Mouse (Mus musculus) G1E (cell line): ENCODE measurements around the gene Casp14. TPM values are rescaled to one million over a fixed set of nuclear protein-coding genes. Genes with fewer than 3 reads are reported as not detected.
"Not testable (repeated sequence)": the region's sequence is repeated elsewhere in the genome, so short reads cannot be mapped to it uniquely, and the experiment has no call there.

Source experiments
- ATAC-seq: 2 replicates; pipeline ENCODE4 v1.8.0; 2016; ENCODE audit warnings: mild to moderate bottlenecking; ENCODE audit not compliant: insufficient number of reproducible peaks, poor library complexity, low FRiP score, severe bottlenecking; ENCODE audit errors: extremely low read depth
- DNase-seq: peaks from one replicate; pipeline ENCODE4 v3.0.0; 2012; ENCODE audit warnings: low spot score
- H3K27me3 ChIP-seq: 2 replicates; pipeline ENCODE4 v1.6.1; 2012; ENCODE audit warnings: mild to moderate bottlenecking, low read length, inconsistent platforms; ENCODE audit not compliant: insufficient read depth
- H3K36me3 ChIP-seq: replicated peaks from 2 replicates; pipeline ENCODE3; 2012; ENCODE audit warnings: mild to moderate bottlenecking, inconsistent platforms
- H3K4me1 ChIP-seq: 2 replicates; pipeline ENCODE4 v1.6.1; 2012; ENCODE audit warnings: low read depth, low read length, inconsistent platforms, mixed read lengths; ENCODE audit not compliant: insufficient read depth
- H3K4me3 ChIP-seq: 2 replicates; pipeline ENCODE4 v1.5.1; 2012; ENCODE audit warnings: low read depth, mild to moderate bottlenecking, inconsistent platforms, low read length, moderate library complexity, mixed read lengths
- H3K9me3 ChIP-seq: replicated peaks from 2 replicates; pipeline ENCODE4 v1.6.1; 2012; ENCODE audit warnings: inconsistent platforms
- CTCF ChIP-seq: IDR thresholded peaks from 2 replicates; pipeline ENCODE4 v1.5.1; 2012; ENCODE audit warnings: low read depth, low read length, inconsistent platforms, mixed read lengths
- GATA1 ChIP-seq: IDR thresholded peaks from 2 replicates; pipeline ENCODE4 v1.6.1; 2012; ENCODE audit warnings: borderline replicate concordance, low read length, inconsistent platforms, mixed read lengths
- GATA2 ChIP-seq: IDR thresholded peaks from 2 replicates; pipeline ENCODE4 v1.6.1; 2012; ENCODE audit warnings: low read depth, low read length, inconsistent platforms, borderline replicate concordance
- POLR2AphosphoS5 ChIP-seq: IDR thresholded peaks from 2 replicates; pipeline ENCODE4 v1.6.1; 2012; ENCODE audit warnings: low read depth, low read length, inconsistent platforms; ENCODE audit not compliant: insufficient replicate concordance
- TAL1 ChIP-seq: conservative IDR thresholded peaks from 2 replicates; pipeline ENCODE4 v1.6.1; 2012; ENCODE audit warnings: low read depth, low read length, inconsistent platforms, mixed read lengths
- polyA plus RNA-seq: library from polyadenylated mRNA; stranded (reverse); fragments of >175 nt; gene quantifications from 2 replicates; pipeline ENCODE4 v1.2.3, GENCODE M21; 2012
- total RNA-seq, 2 experiments: library from RNA; stranded (forward) in 1 of 2; stranded (reverse) in 1 of 2; fragments of 200-1000 nt in 1 of 2; fragments of >200 nt in 1 of 2; fragmentation: Nextera tagmentation in 1 of 2; gene quantifications; 2 replicates each; pipeline ENCODE4 v1.2.3; 2014 to 2017

Casp14 gene
- total and polyA plus RNA-seq, 3 experiments, result not detected

DNA sequence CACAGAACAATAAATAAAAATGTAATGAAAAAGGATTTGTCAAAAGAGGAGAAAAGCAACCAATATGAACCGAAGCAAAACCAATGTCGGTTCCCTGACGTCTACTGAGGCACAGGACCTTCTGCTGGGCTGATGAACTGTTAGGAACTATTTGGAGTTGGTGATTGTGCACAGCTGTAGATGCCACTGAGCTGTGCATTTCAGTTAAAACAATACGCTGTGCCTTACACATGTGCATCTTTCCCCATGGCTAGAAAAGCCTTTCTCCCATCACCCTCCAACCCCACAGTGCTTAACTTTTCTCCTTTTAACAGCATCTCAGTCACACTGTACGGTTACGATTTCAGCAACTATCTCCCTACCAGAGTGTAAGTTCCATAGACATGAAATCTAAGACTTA lies 28.1 kb downstream of the Casp14 start:
- Histone ChIP-seq H3K27me3 (no peaks in the 10 kb centered on the region), H3K4me1 (no peaks in the 10 kb centered on the region), H3K36me3 (no peaks in the 10 kb centered on the region), H3K9me3 (no peaks in the 10 kb centered on the region), H3K4me3 (no peak overlapping the region)
- TF ChIP-seq GATA2 (no peak), GATA1 (no peak), TAL1 (no peak), CTCF (no peak), POLR2AphosphoS5 (no peak)
- ATAC-seq (no peak), DNase-seq (no peak)

DNA sequence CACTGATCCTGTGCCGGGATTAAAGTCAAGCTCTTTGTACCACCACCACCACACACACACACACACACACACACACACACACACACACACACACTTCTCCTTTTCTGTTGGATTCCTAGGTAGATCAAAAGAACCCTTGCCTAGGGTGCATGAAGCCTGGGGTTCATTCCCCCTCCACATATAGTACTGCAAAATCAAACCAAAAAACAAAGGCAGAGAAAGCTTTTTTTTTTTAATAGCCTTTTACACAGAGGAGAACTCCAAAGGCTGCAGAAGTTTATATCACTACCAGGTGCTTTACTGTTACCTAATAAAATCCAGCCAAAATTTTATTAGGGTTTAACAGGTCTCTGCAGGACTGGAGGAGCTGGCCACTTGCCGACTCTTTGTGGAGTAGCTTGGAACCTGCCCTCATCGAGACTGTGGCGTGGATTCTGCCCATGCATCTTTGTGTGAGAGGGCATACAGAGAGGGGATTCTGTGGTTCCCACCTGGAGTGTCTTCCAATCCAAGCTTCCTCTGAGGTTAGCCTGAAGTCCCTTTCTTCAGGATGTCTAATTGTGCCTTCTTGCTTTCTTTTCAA lies 31.0 kb downstream of the Casp14 start:
- TF ChIP-seq TAL1 (no peak), GATA2 (no peak), GATA1 (no peak), CTCF (no peak), POLR2AphosphoS5 (no peak)
- no peak overlapping the region for H3K4me3 ChIP-seq

DNA sequence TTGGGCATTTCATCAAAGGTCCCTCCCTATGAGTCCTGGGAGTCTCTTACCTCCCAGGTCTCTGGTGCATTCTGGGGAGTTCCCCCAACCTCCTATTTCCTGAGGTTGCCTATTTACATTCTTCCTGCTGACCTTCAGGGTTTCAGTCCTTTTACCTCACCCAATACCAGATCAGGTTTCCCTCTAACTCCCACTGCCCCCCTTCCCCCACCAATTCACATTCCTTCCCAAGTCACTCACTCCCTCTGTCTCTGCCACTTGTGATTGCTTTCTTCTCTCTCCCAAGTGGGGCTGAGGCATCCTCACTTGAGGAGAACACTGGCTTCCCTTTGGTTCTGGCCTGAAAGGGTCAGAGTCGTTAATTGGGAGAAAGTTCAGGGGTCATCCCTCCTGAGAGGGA lies 48.0 kb downstream of the Casp14 start:
- DNase-seq, ATAC-seq, H3K36me3 ChIP-seq, H3K4me3 ChIP-seq, H3K4me1 ChIP-seq, H3K27me3 ChIP-seq, H3K9me3 ChIP-seq: not testable (repeated sequence)

More for the DNA sequence above, 31.0 kb downstream of the Casp14 start:
- no peaks in the 10 kb centered on the region for H3K27me3 ChIP-seq
- ATAC-seq (no peak), DNase-seq (no peak)
- H3K36me3 ChIP-seq, result no peaks in the 10 kb centered on the region
- no peaks in the 10 kb centered on the region for H3K9me3 ChIP-seq
- H3K4me1 ChIP-seq, result no peaks in the 10 kb centered on the region

DNA sequence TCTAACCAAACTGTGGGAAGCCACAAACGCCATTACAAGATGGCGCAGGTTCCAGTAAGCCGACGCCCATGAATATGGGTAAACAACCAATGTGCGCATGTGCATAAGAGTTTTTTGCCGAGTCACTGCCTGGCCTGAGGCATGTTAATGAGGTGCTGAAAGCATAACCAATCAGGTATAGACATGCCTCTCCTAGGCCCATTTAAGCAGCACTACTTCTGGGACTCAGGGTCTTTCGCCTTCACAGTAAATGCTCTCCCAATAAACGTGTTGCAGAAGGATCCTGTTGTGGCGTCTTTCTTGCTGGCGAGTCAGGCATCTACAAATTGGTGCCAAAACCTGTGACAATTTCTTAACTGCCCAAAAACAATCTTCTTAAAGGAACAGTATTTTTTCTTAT lies 51.4 kb downstream of the Casp14 start:
- not testable (repeated sequence) for H3K36me3 ChIP-seq, H3K4me3 ChIP-seq, ATAC-seq, DNase-seq, H3K4me1 ChIP-seq, H3K9me3 ChIP-seq, H3K27me3 ChIP-seq

DNA sequence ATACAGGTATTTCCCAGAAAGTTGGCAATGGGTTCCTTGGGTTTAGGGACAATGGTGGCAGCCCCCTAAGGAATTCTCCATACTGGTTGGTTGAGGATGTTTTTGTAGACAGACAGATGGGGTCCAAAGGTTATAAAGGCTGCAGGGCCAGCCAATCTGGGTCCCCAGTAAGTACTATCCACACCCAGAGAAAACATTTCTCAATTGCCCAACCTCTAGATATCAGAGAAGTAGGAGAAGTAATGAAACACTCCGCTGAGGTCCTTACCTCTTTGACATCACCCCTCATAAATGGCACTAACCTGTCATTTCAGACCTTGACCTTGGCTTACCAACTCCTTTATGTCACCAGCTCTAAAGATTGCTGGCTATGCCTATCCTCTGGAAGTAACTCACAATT lies 53.5 kb downstream of the Casp14 start:
- Histone ChIP-seq H3K4me1 (no peaks in the 10 kb centered on the region), H3K9me3 (no peaks in the 10 kb centered on the region), H3K4me3 (no peak overlapping the region), H3K27me3 (no peaks in the 10 kb centered on the region), H3K36me3 (no peaks in the 10 kb centered on the region)
- TF ChIP-seq POLR2AphosphoS5 (no peak), GATA2 (no peak), TAL1 (no peak), CTCF (no peak), GATA1 (no peak)
- no peak for DNase-seq
- ATAC-seq, result no peak

Other genes starting within 250 kb of the Casp14 start
- not detected in 2 replicates for gene Olfr1358, start 200.9 kb downstream of the Casp14 start, total RNA-seq (2014; fragmentation: Nextera tagmentation)
- 0.17 TPM in 1 of 2 replicates, not detected in the other for gene Olfr1358, start 200.9 kb downstream of the Casp14 start, total RNA-seq (2017)
- gene Olfr1358, start 200.9 kb downstream of the Casp14 start, polyA plus RNA-seq, result not detected in 2 replicates
- 6.2 and 7.0 TPM in 2 replicates for gene Ilvbl, start 143.9 kb downstream of the Casp14 start, total RNA-seq (2014; fragmentation: Nextera tagmentation)
- 10.2 and 15.2 TPM in 2 replicates for gene Ilvbl, start 143.9 kb downstream of the Casp14 start, total RNA-seq (2017)
- gene Ilvbl, start 143.9 kb downstream of the Casp14 start, polyA plus RNA-seq, result 7.7 and 9.3 TPM in 2 replicates
- gene Syde1, start 126.3 kb downstream of the Casp14 start, total RNA-seq (2014; fragmentation: Nextera tagmentation), result not detected in 2 replicates
- gene Syde1, start 126.3 kb downstream of the Casp14 start, total RNA-seq (2017), result 0.06 TPM in 1 of 2 replicates, not detected in the other
- not detected in 2 replicates for gene Syde1, start 126.3 kb downstream of the Casp14 start, polyA plus RNA-seq
- gene Olfr1357, start 100.2 kb downstream of the Casp14 start, total RNA-seq (2014; fragmentation: Nextera tagmentation), result not detected in 2 replicates
- gene Olfr1357, start 100.2 kb downstream of the Casp14 start, total RNA-seq (2017), result 0.16 and 0.29 TPM in 2 replicates
- gene Olfr1357, start 100.2 kb downstream of the Casp14 start, polyA plus RNA-seq, result not detected in 2 replicates
- not detected in 2 replicates for gene Ccdc105, start 34.8 kb upstream of the Casp14 start, total RNA-seq (2014; fragmentation: Nextera tagmentation)
- gene Ccdc105, start 34.8 kb upstream of the Casp14 start, total RNA-seq (2017), result not detected in 2 replicates
- not detected in 2 replicates for gene Ccdc105, start 34.8 kb upstream of the Casp14 start, polyA plus RNA-seq
- gene Slc1a6, start 62.2 kb upstream of the Casp14 start, total RNA-seq (2014; fragmentation: Nextera tagmentation), result not detected in 2 replicates
- 0.11 TPM in 1 of 2 replicates, not detected in the other for gene Slc1a6, start 62.2 kb upstream of the Casp14 start, total RNA-seq (2017)
- gene Slc1a6, start 62.2 kb upstream of the Casp14 start, polyA plus RNA-seq, result not detected in 2 replicates
- gene Olfr1356, start 133.9 kb upstream of the Casp14 start, total RNA-seq (2014; fragmentation: Nextera tagmentation), result not detected in 2 replicates
- gene Olfr1356, start 133.9 kb upstream of the Casp14 start, total RNA-seq (2017), result 0.05 and 0.12 TPM in 2 replicates
- not detected in 2 replicates for gene Olfr1356, start 133.9 kb upstream of the Casp14 start, polyA plus RNA-seq
- not detected in 2 replicates for gene Olfr1355, start 157.2 kb upstream of the Casp14 start, total RNA-seq (2014; fragmentation: Nextera tagmentation)
- 0.05 TPM in 1 of 2 replicates, not detected in the other for gene Olfr1355, start 157.2 kb upstream of the Casp14 start, total RNA-seq (2017)
- not detected in 2 replicates for gene Olfr1355, start 157.2 kb upstream of the Casp14 start, polyA plus RNA-seq
- gene Olfr1354, start 194.9 kb upstream of the Casp14 start, total RNA-seq (2014; fragmentation: Nextera tagmentation), result not detected in 2 replicates
- 0.16 TPM in 1 of 2 replicates, not detected in the other for gene Olfr1354, start 194.9 kb upstream of the Casp14 start, total RNA-seq (2017)
- not detected in 2 replicates for gene Olfr1354, start 194.9 kb upstream of the Casp14 start, polyA plus RNA-seq
- gene Olfr8, start 232.3 kb upstream of the Casp14 start, total RNA-seq (2014; fragmentation: Nextera tagmentation), result not detected in 2 replicates
- 0.05 and 0.06 TPM in 2 replicates for gene Olfr8, start 232.3 kb upstream of the Casp14 start, total RNA-seq (2017)
- gene Olfr8, start 232.3 kb upstream of the Casp14 start, polyA plus RNA-seq, result not detected in 2 replicates
- not detected in 2 replicates for gene Olfr1353, start 245.0 kb upstream of the Casp14 start, total RNA-seq (2014; fragmentation: Nextera tagmentation)
- 0.06 and 0.22 TPM in 2 replicates for gene Olfr1353, start 245.0 kb upstream of the Casp14 start, total RNA-seq (2017)
- not detected in 2 replicates for gene Olfr1353, start 245.0 kb upstream of the Casp14 start, polyA plus RNA-seq